Mouse (Mus musculus): ENCODE measurements around the gene Snapc4. TPM values are rescaled to one million over a fixed set of nuclear protein-coding genes. Genes with fewer than 3 reads are reported as not detected.
"Not testable (repeated sequence)": the region's sequence is repeated elsewhere in the genome, so short reads cannot be mapped to it uniquely, and the experiment has no call there.

The Snapc4 gene
- total RNA-seq, 2 experiments from 2014 or later: 52.3 to 87.4 TPM

- ATAC-seq (replicated peaks; ENCODE audit: low FRiP score, low TSS enrichment, poor library complexity, severe bottlenecking): peak; percentile 18; the same call in 1 of the 2 replicates
Measured at GRCm38 (mm10) chr2:26388682-26389153, 8.3 kb upstream of the Snapc4 start.

GRCm38 (mm10) chr2:26387713-26388112 is 7.3 kb upstream of the Snapc4 start:
- no peak for ATAC-seq (replicated peaks; ENCODE audit: low FRiP score, low TSS enrichment, poor library complexity, severe bottlenecking)

DNA sequence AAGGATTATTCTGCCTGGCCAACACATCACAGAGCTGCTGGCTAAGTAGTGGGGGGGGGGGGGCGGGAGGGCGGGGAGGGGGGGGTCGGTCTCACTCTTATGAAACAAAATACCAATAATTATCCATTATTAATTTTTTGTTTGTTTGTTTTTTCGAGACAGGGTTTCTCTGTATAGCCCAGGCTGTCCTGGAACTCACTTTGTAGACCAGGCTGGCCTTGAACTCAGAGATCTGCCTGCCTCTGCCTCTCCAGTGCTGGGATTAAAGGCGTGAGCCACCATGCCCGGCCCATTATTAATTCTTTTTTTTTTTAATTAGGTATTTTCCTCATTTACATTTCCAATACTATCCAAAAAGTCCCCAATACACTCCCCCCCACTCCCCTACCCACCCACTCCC is 418 bp upstream of the Snapc4 start:
- not testable (repeated sequence) for ATAC-seq (replicated peaks; ENCODE audit: low FRiP score, low TSS enrichment, poor library complexity, severe bottlenecking)

- no peak for ATAC-seq (replicated peaks; ENCODE audit: low FRiP score, low TSS enrichment, poor library complexity, severe bottlenecking)
Measured at GRCm38 (mm10) chr2:26372396-26372795, 8.1 kb downstream of the Snapc4 start.

- no peak for ATAC-seq (replicated peaks; ENCODE audit: low FRiP score, low TSS enrichment, poor library complexity, severe bottlenecking)
Measured at GRCm38 (mm10) chr2:26368572-26368971, 11.9 kb downstream of the Snapc4 start.

GRCm38 (mm10) chr2:26367911-26368310 is 12.5 kb downstream of the Snapc4 start:
- ATAC-seq (replicated peaks; ENCODE audit: low FRiP score, low TSS enrichment, poor library complexity, severe bottlenecking): no peak

- ATAC-seq (replicated peaks; ENCODE audit: low FRiP score, low TSS enrichment, poor library complexity, severe bottlenecking): no peak
Measured at GRCm38 (mm10) chr2:26364738-26365465, 15.6 kb downstream of the Snapc4 start.

DNA sequence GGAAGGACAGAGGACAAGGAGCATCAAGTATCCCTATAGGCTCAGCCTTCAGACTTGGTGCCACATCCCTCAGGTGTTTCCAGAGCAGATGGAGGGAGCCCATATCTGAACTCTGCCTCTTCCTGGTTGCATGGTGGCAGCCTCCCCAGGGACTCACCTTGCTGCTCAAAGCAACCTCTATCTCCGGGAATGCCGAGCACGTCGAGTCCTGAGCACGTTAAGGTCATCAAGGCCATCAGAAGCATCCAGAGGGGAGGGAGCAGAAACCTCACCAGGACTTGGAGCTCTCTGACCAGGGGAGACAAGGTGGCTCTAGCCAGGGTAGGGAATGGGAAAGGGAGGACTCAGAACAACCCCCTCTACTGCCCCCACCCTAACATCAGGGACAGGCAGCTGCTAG is 17.0 kb downstream of the Snapc4 start:
- ATAC-seq (replicated peaks; ENCODE audit: low FRiP score, low TSS enrichment, poor library complexity, severe bottlenecking): no peak

- no peak for ATAC-seq (replicated peaks; ENCODE audit: low FRiP score, low TSS enrichment, poor library complexity, severe bottlenecking)
Measured at GRCm38 (mm10) chr2:26362991-26363390, 17.5 kb downstream of the Snapc4 start.

- ATAC-seq (replicated peaks; ENCODE audit: low FRiP score, low TSS enrichment, poor library complexity, severe bottlenecking): no peak
Measured at GRCm38 (mm10) chr2:26360772-26361171, 19.7 kb downstream of the Snapc4 start, which contains the start of gene Card9. Gene Card9 (minus strand): TSS chr2:26360918.

GRCm38 (mm10) chr2:26359983-26360382 is 20.5 kb downstream of the Snapc4 start:
- ATAC-seq (replicated peaks; ENCODE audit: low FRiP score, low TSS enrichment, poor library complexity, severe bottlenecking): no peak

GRCm38 (mm10) chr2:26358667-26359320 is 21.7 kb downstream of the Snapc4 start:
- no peak for ATAC-seq (replicated peaks; ENCODE audit: low FRiP score, low TSS enrichment, poor library complexity, severe bottlenecking)

- no peak for ATAC-seq (replicated peaks; ENCODE audit: low FRiP score, low TSS enrichment, poor library complexity, severe bottlenecking)
Measured at GRCm38 (mm10) chr2:26357484-26357883, 23.0 kb downstream of the Snapc4 start.

DNA sequence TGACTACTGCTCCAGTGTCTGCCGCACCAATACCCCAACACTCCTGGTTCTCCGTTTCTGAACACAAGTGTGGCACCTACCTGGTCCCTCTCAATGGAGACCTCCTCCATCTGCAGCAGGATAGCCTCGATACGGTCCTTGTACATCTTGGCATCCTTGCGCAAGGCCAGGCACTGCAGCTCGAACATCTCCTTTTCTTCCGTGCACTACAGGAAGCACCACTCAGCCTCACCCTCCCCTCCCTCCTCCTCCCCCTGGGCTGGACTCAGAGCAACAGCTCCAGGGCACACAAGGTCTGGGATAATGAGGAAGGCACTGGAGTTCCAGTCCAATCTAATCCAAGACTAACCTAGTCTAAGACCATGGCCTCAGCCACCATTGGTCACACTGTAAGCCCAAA is 23.8 kb downstream of the Snapc4 start:
- no peak for ATAC-seq (replicated peaks; ENCODE audit: low FRiP score, low TSS enrichment, poor library complexity, severe bottlenecking)

- ATAC-seq (replicated peaks; ENCODE audit: low FRiP score, low TSS enrichment, poor library complexity, severe bottlenecking): no peak
Measured at GRCm38 (mm10) chr2:26356231-26356630, 24.2 kb downstream of the Snapc4 start.

GRCm38 (mm10) chr2:26354401-26354800 is 26.1 kb downstream of the Snapc4 start:
- ATAC-seq (replicated peaks; ENCODE audit: low FRiP score, low TSS enrichment, poor library complexity, severe bottlenecking): no peak

- no peak for ATAC-seq (replicated peaks; ENCODE audit: low FRiP score, low TSS enrichment, poor library complexity, severe bottlenecking)
Measured at GRCm38 (mm10) chr2:26353066-26353980, 27.1 kb downstream of the Snapc4 start.

DNA sequence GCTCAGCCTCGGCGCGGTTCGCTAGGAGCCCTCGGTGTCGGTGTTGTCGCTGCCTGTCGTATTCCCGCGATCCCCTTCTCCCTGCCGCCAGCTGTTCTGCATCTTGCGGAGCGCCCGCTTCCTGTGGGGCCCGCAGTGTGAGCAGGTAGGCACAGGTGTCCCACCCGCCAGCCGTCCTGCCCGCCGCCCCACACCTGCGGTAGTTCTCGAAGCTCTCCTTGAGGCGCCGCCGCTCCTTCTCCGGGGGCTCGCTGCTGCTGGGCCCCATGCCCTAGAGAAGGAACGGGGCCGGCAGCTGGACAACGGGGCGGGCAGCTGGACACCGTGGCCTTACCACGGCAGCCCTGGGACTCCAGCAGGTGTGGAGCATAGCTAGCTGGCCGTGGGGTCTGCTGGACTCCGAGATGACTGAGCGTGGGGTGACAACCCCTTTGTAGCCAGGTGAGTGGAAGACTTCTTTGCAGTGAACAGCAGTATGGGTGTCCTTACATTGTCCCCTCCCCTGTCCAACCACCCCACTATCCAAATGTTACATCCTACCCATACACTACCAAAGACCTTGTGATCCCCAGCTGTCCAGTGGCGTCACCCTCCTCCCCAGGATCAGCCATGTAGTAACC is 28.1 kb downstream of the Snapc4 start:
- ATAC-seq (replicated peaks; ENCODE audit: low FRiP score, low TSS enrichment, poor library complexity, severe bottlenecking): 0 out of 2 replicates have a peak, but pooled peaks have one; percentile 6
